Mouse (Mus musculus) heart, adult 2 months (tissue): Measurements from ENCODE around the gene Map3k12.

Experiments used
- CTCF ChIP-seq: fragments of 200-600 bp; IDR thresholded peaks from 2 replicates; pipeline ENCODE4 v1.8.1; 2022; ENCODE audit warnings: antibody characterized with exemption, mild to moderate bottlenecking, moderate library complexity
- EP300 ChIP-seq: fragments of 200-500 bp; IDR thresholded peaks from 2 replicates; pipeline ENCODE4 v1.6.1; 2011; ENCODE audit warnings: low read depth, low read length, control low read depth; ENCODE audit not compliant: insufficient read depth

DNA sequence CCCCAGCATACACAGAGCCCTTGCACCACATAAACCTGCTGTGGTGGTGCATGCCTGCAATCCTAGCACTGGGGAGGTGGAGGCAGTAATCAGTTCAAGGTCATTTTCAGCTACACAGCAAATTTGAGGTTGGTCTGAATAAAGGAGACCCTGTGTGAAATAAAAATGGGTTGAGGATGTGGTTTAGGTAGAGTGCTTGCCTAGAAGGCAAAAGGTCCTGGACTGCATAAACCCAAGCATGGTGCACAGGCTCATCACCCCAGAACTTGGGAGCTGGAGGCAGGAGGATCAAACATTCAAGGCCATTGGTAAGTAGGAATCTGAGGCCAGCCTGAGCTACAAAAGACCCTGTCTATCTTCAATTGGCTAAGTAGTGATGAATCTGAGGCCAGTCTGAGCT, 9.3 kb downstream of the Map3k12 start:
- TF ChIP-seq EP300 = no peak
- TF ChIP-seq CTCF = no peak
